Mouse (Mus musculus): ENCODE measurements around the gene Wdr35. TPM values are rescaled to one million over a fixed set of nuclear protein-coding genes. Genes with fewer than 3 reads are reported as not detected.

Gene Wdr35
- total and polyA plus RNA-seq, 3 experiments: 0.05 TPM; not detected in 2

DNA sequence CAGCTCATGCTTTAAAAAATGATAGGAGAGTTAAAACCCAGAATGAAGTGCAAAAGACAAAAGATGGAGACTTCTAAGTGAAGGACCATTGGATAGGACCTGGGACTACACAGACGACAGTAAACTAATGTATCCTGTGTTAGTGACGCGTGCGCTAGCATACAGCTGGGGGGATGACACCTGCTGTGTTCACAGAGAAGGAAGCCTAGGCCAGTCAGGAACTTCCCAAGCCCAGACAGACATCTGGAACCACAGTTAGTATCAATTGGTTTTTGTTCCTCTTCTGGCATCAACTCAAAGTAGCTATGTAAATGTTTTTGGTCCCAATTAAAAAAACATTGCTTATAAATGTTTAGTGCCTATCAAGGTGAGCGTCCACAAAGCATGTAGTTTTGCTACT is 66.5 kb downstream of the Wdr35 start:
- no peak for DNase-seq (ENCODE audit: low spot score)
- no peaks in the 10 kb centered on the region for H3K4me1 ChIP-seq (ENCODE audit: insufficient read depth, low read depth, low read length)
- no peaks in the 10 kb centered on the region for H3K27me3 ChIP-seq (ENCODE audit: insufficient read depth, low read length)
- ATAC-seq (ENCODE audit: extremely low read depth, insufficient number of reproducible peaks, low FRiP score, poor library complexity, severe bottlenecking): no peak
- no peak for TF ChIP-seq TAL1 (conservative IDR thresholded peaks at IDR 0.05; ENCODE audit: low read depth, low read length)
- no peak for TF ChIP-seq CTCF (IDR thresholded peaks at IDR 0.05; ENCODE audit: low read depth, low read length)
- no peak for TF ChIP-seq POLR2AphosphoS5 (IDR thresholded peaks at IDR 0.05; ENCODE audit: insufficient replicate concordance, low read depth, low read length)
- no peak for TF ChIP-seq GATA2 (IDR thresholded peaks at IDR 0.05; ENCODE audit: borderline replicate concordance, low read depth, low read length)
- TF ChIP-seq GATA1 (IDR thresholded peaks at IDR 0.05; ENCODE audit: borderline replicate concordance, low read length): no peak
- H3K4me3 ChIP-seq (ENCODE audit: low read depth, low read length): no peak overlapping the region
- no peaks in the 10 kb centered on the region for H3K36me3 ChIP-seq (replicated peaks)
- H3K9me3 ChIP-seq (replicated peaks): no peaks in the 10 kb centered on the region

DNA sequence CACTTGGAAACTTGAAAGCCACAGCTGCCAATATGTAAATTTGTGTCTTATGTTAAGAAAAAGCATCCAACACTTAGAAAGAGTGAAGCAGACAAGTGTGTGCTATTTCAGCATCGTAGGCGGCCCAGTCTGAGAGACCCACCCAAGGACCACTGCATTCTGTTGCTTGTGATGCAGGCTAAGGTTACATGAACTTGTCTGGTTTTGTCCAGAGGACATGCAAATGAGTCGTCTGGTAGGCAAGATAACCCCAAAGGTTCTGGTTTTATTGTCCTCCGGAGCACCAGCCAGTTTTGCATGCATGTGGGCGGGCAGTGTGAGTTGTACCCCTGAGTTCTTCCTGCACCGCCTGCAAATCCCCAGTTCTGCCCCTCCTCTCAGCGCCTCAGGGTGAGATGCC is 67.0 kb downstream of the Wdr35 start:
- Histone ChIP-seq H3K9me3 (replicated peaks) (no peaks in the 10 kb centered on the region), H3K4me1 (ENCODE audit: insufficient read depth, low read depth, low read length) (no peaks in the 10 kb centered on the region), H3K36me3 (replicated peaks) (no peaks in the 10 kb centered on the region), H3K4me3 (ENCODE audit: low read depth, low read length) (no peak overlapping the region), H3K27me3 (ENCODE audit: insufficient read depth, low read length) (no peaks in the 10 kb centered on the region)
- no peak for TF ChIP-seq CTCF (IDR thresholded peaks at IDR 0.05; ENCODE audit: low read depth, low read length)
- no peak for TF ChIP-seq POLR2AphosphoS5 (IDR thresholded peaks at IDR 0.05; ENCODE audit: insufficient replicate concordance, low read depth, low read length)
- no peak for TF ChIP-seq TAL1 (conservative IDR thresholded peaks at IDR 0.05; ENCODE audit: low read depth, low read length)
- no peak for TF ChIP-seq GATA1 (IDR thresholded peaks at IDR 0.05; ENCODE audit: borderline replicate concordance, low read length)
- TF ChIP-seq GATA2 (IDR thresholded peaks at IDR 0.05; ENCODE audit: borderline replicate concordance, low read depth, low read length): no peak
- ATAC-seq (ENCODE audit: extremely low read depth, insufficient number of reproducible peaks, low FRiP score, poor library complexity, severe bottlenecking): no peak
- no peak for DNase-seq (ENCODE audit: low spot score)

DNA sequence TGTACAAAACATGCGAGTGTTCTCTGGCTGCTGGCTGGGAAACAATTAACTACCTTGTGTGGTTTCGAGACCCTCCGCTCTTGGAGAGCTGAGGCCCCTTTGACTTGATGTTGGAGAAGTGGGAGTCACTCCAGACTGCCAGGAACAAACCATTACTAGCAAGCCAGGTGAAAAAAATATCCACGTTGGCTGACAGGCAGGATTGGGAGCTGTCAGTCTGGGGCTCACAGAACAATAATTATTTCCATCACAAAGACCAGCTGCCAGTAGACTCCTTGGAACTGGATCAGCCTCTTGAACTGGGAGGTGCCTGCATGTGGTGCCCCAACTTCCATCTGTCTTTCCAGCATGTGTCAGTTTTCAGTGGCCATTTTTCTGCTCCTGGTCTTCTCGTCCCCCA is 68.6 kb downstream of the Wdr35 start:
- no peaks in the 10 kb centered on the region for H3K4me1 ChIP-seq (ENCODE audit: insufficient read depth, low read depth, low read length)
- H3K9me3 ChIP-seq (replicated peaks): no peaks in the 10 kb centered on the region
- no peak overlapping the region for H3K4me3 ChIP-seq (ENCODE audit: low read depth, low read length)
- H3K27me3 ChIP-seq (ENCODE audit: insufficient read depth, low read length): no peaks in the 10 kb centered on the region
- no peak for DNase-seq (ENCODE audit: low spot score)
- TF ChIP-seq GATA1 (IDR thresholded peaks at IDR 0.05; ENCODE audit: borderline replicate concordance, low read length) (no peak), POLR2AphosphoS5 (IDR thresholded peaks at IDR 0.05; ENCODE audit: insufficient replicate concordance, low read depth, low read length) (no peak), TAL1 (conservative IDR thresholded peaks at IDR 0.05; ENCODE audit: low read depth, low read length) (no peak), CTCF (IDR thresholded peaks at IDR 0.05; ENCODE audit: low read depth, low read length) (no peak), GATA2 (IDR thresholded peaks at IDR 0.05; ENCODE audit: borderline replicate concordance, low read depth, low read length) (no peak)
- no peaks in the 10 kb centered on the region for H3K36me3 ChIP-seq (replicated peaks)
- ATAC-seq (ENCODE audit: extremely low read depth, insufficient number of reproducible peaks, low FRiP score, poor library complexity, severe bottlenecking): no peak

DNA sequence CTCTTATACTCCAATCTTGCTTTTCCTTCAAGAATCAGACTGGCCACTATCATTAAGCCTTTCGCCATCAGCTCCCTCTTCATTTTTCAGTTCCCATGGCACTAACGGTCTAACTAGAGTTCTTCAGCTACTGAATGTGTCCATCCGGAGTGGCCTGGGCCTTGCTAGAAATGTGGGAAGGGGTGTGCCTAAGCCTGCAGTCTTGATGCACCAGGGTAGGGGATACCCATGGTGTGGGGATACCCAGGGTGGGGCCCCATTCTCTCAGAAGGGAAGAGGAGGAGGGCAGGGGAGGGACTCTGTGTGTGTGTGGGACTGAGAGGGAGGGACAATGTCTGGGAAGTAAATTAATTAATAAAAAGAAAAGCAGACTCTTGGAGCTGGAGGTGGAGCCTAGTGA is 69.1 kb downstream of the Wdr35 start:
- no peak for ATAC-seq (ENCODE audit: extremely low read depth, insufficient number of reproducible peaks, low FRiP score, poor library complexity, severe bottlenecking)
- Histone ChIP-seq H3K4me1 (ENCODE audit: insufficient read depth, low read depth, low read length) (no peaks in the 10 kb centered on the region), H3K36me3 (replicated peaks) (no peaks in the 10 kb centered on the region), H3K27me3 (ENCODE audit: insufficient read depth, low read length) (no peaks in the 10 kb centered on the region), H3K4me3 (ENCODE audit: low read depth, low read length) (no peak overlapping the region), H3K9me3 (replicated peaks) (no peaks in the 10 kb centered on the region)
- DNase-seq (ENCODE audit: low spot score): no peak
- no peak for TF ChIP-seq GATA1 (IDR thresholded peaks at IDR 0.05; ENCODE audit: borderline replicate concordance, low read length)
- no peak for TF ChIP-seq GATA2 (IDR thresholded peaks at IDR 0.05; ENCODE audit: borderline replicate concordance, low read depth, low read length)
- TF ChIP-seq TAL1 (conservative IDR thresholded peaks at IDR 0.05; ENCODE audit: low read depth, low read length): no peak
- no peak for TF ChIP-seq POLR2AphosphoS5 (IDR thresholded peaks at IDR 0.05; ENCODE audit: insufficient replicate concordance, low read depth, low read length)
- no peak for TF ChIP-seq CTCF (IDR thresholded peaks at IDR 0.05; ENCODE audit: low read depth, low read length)

DNA sequence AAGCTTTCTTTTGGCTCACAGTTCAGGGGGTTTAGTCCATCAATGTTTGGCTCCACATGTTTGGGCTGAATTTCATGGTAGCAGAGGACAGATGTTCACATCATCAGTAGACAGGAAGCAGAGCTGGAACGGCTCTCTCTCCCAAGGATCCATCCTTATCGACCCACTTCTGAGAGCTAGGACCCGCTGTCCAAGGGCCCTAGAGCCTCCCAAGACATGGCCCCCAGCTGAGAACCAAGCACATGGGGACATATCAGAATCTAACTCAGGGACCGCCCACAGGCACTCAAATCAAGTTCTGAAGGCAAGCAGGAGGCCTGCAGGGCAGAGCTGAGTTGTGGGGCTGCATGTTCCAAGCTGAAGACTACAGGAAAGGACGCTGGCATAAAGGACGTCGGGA is 71.0 kb downstream of the Wdr35 start:
- ATAC-seq (ENCODE audit: extremely low read depth, insufficient number of reproducible peaks, low FRiP score, poor library complexity, severe bottlenecking) (no peak), DNase-seq (ENCODE audit: low spot score) (no peak)
- Histone ChIP-seq H3K4me1 (ENCODE audit: insufficient read depth, low read depth, low read length) (no peaks in the 10 kb centered on the region), H3K9me3 (replicated peaks) (no peaks in the 10 kb centered on the region), H3K4me3 (ENCODE audit: low read depth, low read length) (no peak overlapping the region), H3K36me3 (replicated peaks) (no peaks in the 10 kb centered on the region), H3K27me3 (ENCODE audit: insufficient read depth, low read length) (no peaks in the 10 kb centered on the region)
- TF ChIP-seq POLR2AphosphoS5 (IDR thresholded peaks at IDR 0.05; ENCODE audit: insufficient replicate concordance, low read depth, low read length) (no peak), GATA1 (IDR thresholded peaks at IDR 0.05; ENCODE audit: borderline replicate concordance, low read length) (no peak), CTCF (IDR thresholded peaks at IDR 0.05; ENCODE audit: low read depth, low read length) (no peak)

DNA sequence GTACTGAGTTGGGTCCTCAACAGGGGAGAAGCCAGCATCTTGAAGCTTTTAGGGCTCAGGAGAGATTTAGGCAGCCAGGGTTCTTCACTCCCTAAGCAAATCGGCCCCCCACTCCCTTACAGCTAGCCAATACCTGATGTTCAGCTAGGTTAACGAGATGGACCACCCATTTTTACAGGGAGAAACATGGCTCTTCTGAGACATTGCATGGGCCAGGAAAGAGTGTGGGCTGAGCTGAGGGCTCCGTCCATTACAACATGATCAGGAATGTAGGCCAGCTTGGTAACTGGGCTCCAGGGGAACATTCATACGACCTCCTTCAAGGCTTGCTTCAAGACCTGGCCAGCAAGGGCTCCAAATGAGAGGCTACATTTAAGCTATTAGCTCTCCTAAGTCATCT is 73.0 kb downstream of the Wdr35 start:
- no peaks in the 10 kb centered on the region for H3K9me3 ChIP-seq (replicated peaks)
- no peak for TF ChIP-seq POLR2AphosphoS5 (IDR thresholded peaks at IDR 0.05; ENCODE audit: insufficient replicate concordance, low read depth, low read length)
- no peak for TF ChIP-seq GATA2 (IDR thresholded peaks at IDR 0.05; ENCODE audit: borderline replicate concordance, low read depth, low read length)
- no peak for TF ChIP-seq TAL1 (conservative IDR thresholded peaks at IDR 0.05; ENCODE audit: low read depth, low read length)
- TF ChIP-seq CTCF (IDR thresholded peaks at IDR 0.05; ENCODE audit: low read depth, low read length): no peak
- no peak for TF ChIP-seq GATA1 (IDR thresholded peaks at IDR 0.05; ENCODE audit: borderline replicate concordance, low read length)
- DNase-seq (ENCODE audit: low spot score): no peak
- H3K36me3 ChIP-seq (replicated peaks): no peaks in the 10 kb centered on the region
- no peaks in the 10 kb centered on the region for H3K27me3 ChIP-seq (ENCODE audit: insufficient read depth, low read length)
- H3K4me1 ChIP-seq (ENCODE audit: insufficient read depth, low read depth, low read length): no peaks in the 10 kb centered on the region
- H3K4me3 ChIP-seq (ENCODE audit: low read depth, low read length): no peak overlapping the region
- ATAC-seq (ENCODE audit: extremely low read depth, insufficient number of reproducible peaks, low FRiP score, poor library complexity, severe bottlenecking): no peak

DNA sequence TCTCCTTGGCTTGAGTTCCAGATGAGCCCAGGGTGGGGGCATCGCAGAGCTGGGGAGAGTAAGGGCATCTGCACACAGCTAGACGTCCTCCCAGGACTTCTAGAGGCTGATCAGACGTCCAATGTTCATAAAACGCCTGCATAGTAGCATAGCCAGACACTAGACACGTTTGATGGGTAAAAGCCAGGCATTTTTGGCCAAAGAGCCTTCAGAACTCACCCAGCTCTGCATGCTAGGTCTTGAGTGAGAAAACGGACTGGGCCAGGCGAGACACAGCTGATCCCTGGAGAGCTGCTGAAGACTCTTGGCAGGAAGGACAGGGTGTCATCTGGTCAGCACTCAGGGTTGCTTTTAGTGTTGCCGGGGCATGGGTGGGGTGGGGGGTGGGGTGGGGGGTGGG is 74.4 kb downstream of the Wdr35 start:
- no peaks in the 10 kb centered on the region for H3K27me3 ChIP-seq (ENCODE audit: insufficient read depth, low read length)
- DNase-seq (ENCODE audit: low spot score): no peak
- no peak for ATAC-seq (ENCODE audit: extremely low read depth, insufficient number of reproducible peaks, low FRiP score, poor library complexity, severe bottlenecking)
- TF ChIP-seq GATA2 (IDR thresholded peaks at IDR 0.05; ENCODE audit: borderline replicate concordance, low read depth, low read length): no peak
- no peak for TF ChIP-seq CTCF (IDR thresholded peaks at IDR 0.05; ENCODE audit: low read depth, low read length)
- no peak for TF ChIP-seq TAL1 (conservative IDR thresholded peaks at IDR 0.05; ENCODE audit: low read depth, low read length)
- TF ChIP-seq GATA1 (IDR thresholded peaks at IDR 0.05; ENCODE audit: borderline replicate concordance, low read length): no peak
- no peak for TF ChIP-seq POLR2AphosphoS5 (IDR thresholded peaks at IDR 0.05; ENCODE audit: insufficient replicate concordance, low read depth, low read length)
- no peaks in the 10 kb centered on the region for H3K9me3 ChIP-seq (replicated peaks)
- no peak overlapping the region for H3K4me3 ChIP-seq (ENCODE audit: low read depth, low read length)
- H3K4me1 ChIP-seq (ENCODE audit: insufficient read depth, low read depth, low read length): no peaks in the 10 kb centered on the region
- H3K36me3 ChIP-seq (replicated peaks): no peaks in the 10 kb centered on the region
